Mouse (Mus musculus) ES-E14 (cell line): ENCODE data around the gene Rbm8a.
A peak's percentile ranks its signal among the peaks of the same experiment; 100 is the strongest.

ENCODE experiments used
- CHD2 ChIP-seq: IDR thresholded peaks from 2 replicates; pipeline ENCODE4 v1.6.1; 2014; ENCODE audit warnings: mild to moderate bottlenecking, low read depth, low read length, inconsistent platforms
- HCFC1 ChIP-seq: IDR thresholded peaks from 2 replicates; pipeline ENCODE4 v1.6.1; 2012; ENCODE audit warnings: low read length, inconsistent platforms, borderline replicate concordance; ENCODE audit not compliant: insufficient read depth
- MAFK ChIP-seq: IDR thresholded peaks from 2 replicates; pipeline ENCODE4 v1.6.1; 2014; ENCODE audit warnings: mild to moderate bottlenecking, low read depth, low read length, inconsistent platforms; ENCODE audit not compliant: insufficient read depth
- ZNF384 ChIP-seq: IDR thresholded peaks from 2 replicates; pipeline ENCODE4 v1.6.1; 2012; ENCODE audit warnings: low read depth, low read length, inconsistent platforms

DNA sequence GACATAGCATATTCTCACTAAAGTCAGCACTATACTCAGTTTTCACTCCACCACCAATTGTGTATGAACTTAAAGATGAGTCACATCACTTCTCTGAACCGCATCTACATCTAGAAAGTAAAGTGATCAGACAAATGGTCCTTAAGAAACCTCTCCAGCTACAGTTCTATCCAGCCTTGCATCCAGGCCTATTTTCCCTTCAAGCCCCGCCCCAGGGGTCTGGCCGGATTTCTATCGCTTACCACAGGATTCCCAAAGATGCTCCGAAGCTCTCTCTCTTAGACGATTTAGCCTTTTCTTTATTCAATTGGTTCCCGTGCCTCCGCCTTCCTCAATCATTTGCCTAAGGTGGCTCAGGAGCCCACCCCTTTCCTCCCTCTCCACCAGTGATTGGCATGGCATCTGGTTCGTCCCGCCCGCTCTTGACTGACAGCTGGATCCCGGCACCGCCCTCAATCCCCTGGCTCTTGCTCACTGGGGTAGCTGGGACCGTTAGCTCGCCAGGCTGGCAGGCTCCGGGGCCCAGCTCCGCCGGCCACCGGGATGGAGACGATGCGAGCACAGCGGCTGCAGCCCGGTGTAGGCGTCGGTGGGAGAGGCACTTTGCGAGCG is 29.0 kb upstream of the Rbm8a start, which contains the start of gene Lix1l:
- TF ChIP-seq HCFC1 (no peak), MAFK (no peak), ZNF384 (no peak), CHD2 (peak; percentile 69)
